Mouse (Mus musculus) heart, adult 2 months (tissue): ENCODE results near the gene Rlf.

Source experiments
- CTCF ChIP-seq: fragments of 200-600 bp; IDR thresholded peaks from 2 replicates; pipeline ENCODE4 v1.8.1; 2022; ENCODE audit warnings: antibody characterized with exemption, mild to moderate bottlenecking, moderate library complexity
- EP300 ChIP-seq: fragments of 200-500 bp; IDR thresholded peaks from 2 replicates; pipeline ENCODE4 v1.6.1; 2011; ENCODE audit warnings: low read depth, low read length, control low read depth; ENCODE audit not compliant: insufficient read depth
- POLR2A ChIP-seq: fragments of 200-500 bp; IDR thresholded peaks from 2 replicates; pipeline ENCODE4 v1.6.1; 2011; ENCODE audit warnings: mild to moderate bottlenecking, low read depth, low read length, control low read depth; ENCODE audit not compliant: insufficient read depth

- TF ChIP-seq CTCF (no peak), EP300 (no peak), POLR2A (no peak)
Observed at GRCm38 (mm10) chr4:121179669-121180068, 35.2 kb downstream of the Rlf start.
